Comparison of ENCODE assay signal across 8 mouse cellular contexts in genomic region chr2:152415287-152415686, GRCm38 (mm10). TPM values are rescaled to one million over a fixed set of nuclear protein-coding genes. Genes with fewer than 3 reads are reported as not detected.
A peak's percentile ranks its signal among the peaks of the same experiment; 100 is the strongest.
DNase-seq lines count a peak whose midpoint lies in the region; ATAC-seq and TF ChIP-seq lines count a peak whose summit lies in the region.

6820408C15Rik (plus strand) TSS chr2:152415587.

- H3K4me3 ChIP-seq in layer of hippocampus, adult 2 months = peak within 1 kb of the TSS; percentile 95
- H3K4me3 ChIP-seq in embryonic facial prominence, embryonic 13.5 days = peak within 1 kb of the TSS; percentile 90
- peak within 1 kb of the TSS; percentile 91 for H3K4me3 ChIP-seq in hindbrain, postnatal 0 days (ENCODE audit: low read length)
- H3K4me3 ChIP-seq in midbrain, postnatal 0 days (ENCODE audit: low read depth, low read length) = peak within 1 kb of the TSS; percentile 69

- no peaks in the 10 kb centered on the region; the same call in none of the 2 replicates for H3K9me3 ChIP-seq in embryonic facial prominence, embryonic 13.5 days
- no peaks in the 10 kb centered on the region for H3K9me3 ChIP-seq in hindbrain, postnatal 0 days (ENCODE audit: low read length)
- no peaks in the 10 kb centered on the region for H3K9me3 ChIP-seq in midbrain, postnatal 0 days (ENCODE audit: low read length)

- H3K4me2 ChIP-seq in embryonic facial prominence, embryonic 13.5 days = peak within 1 kb of the TSS; percentile 95
- peak within 1 kb of the TSS; percentile 73 for H3K4me2 ChIP-seq in hindbrain, postnatal 0 days (ENCODE audit: low read depth, low read length)
- peak within 1 kb of the TSS; percentile 78 for H3K4me2 ChIP-seq in midbrain, postnatal 0 days (ENCODE audit: low read depth, low read length, poor library complexity, severe bottlenecking)

- no peak for ATAC-seq in embryonic facial prominence, embryonic 13.5 days (ENCODE audit: insufficient number of reproducible peaks, insufficient read depth, low FRiP score, low TSS enrichment, low read depth)
- ATAC-seq in hindbrain, postnatal 0 days = no peak
- no peak for ATAC-seq in midbrain, postnatal 0 days (ENCODE audit: low FRiP score)
- no peak for ATAC-seq in frontal cortex, adult (ENCODE audit: low TSS enrichment)
- no peak for ATAC-seq in monocyte, adult 5-6 weeks (replicated peaks; ENCODE audit: insufficient number of reproducible peaks, low FRiP score, low TSS enrichment, poor library complexity, severe bottlenecking)

- H3K27ac ChIP-seq in layer of hippocampus, adult 2 months = peak within 1 kb of the TSS; percentile 99
- peak within 1 kb of the TSS; percentile 97 for H3K27ac ChIP-seq in embryonic facial prominence, embryonic 13.5 days
- H3K27ac ChIP-seq in hindbrain, postnatal 0 days = peak within 1 kb of the TSS; percentile 98
- peak within 1 kb of the TSS; percentile 96 for H3K27ac ChIP-seq in midbrain, postnatal 0 days (ENCODE audit: low read depth, low read length)

- no peak for DNase-seq in layer of hippocampus, adult 2 months (ENCODE audit: low spot score in 2 of 2)
- no peak for DNase-seq in layer of hippocampus, adult 11-12 months (ENCODE audit: low spot score)
- DNase-seq in hindbrain, postnatal 0 days (ENCODE audit: low spot score) = no peak
- no peak for DNase-seq in midbrain, postnatal 0 days (ENCODE audit: low spot score)
- DNase-seq in natural killer cell, adult 2 months (ENCODE audit: low spot score in 2 of 2) = no peak

- no peak for TF ChIP-seq CTCF in layer of hippocampus, adult 2 months (conservative IDR thresholded peaks at IDR 0.05)
- TF ChIP-seq CTCF in hindbrain, postnatal 0 days (IDR thresholded peaks at IDR 0.05; ENCODE audit: low read depth) = no peak
- no peak for TF ChIP-seq CTCF in midbrain, postnatal 0 days (IDR thresholded peaks at IDR 0.05)

- peak within 1 kb of the TSS; percentile 99 for H3K9ac ChIP-seq in embryonic facial prominence, embryonic 13.5 days
- H3K9ac ChIP-seq in hindbrain, postnatal 0 days (replicated peaks; ENCODE audit: low read length) = peak within 1 kb of the TSS; percentile 97
- H3K9ac ChIP-seq in midbrain, postnatal 0 days (replicated peaks; ENCODE audit: low read length, poor library complexity, severe bottlenecking) = peak within 1 kb of the TSS; percentile 90

- 23% methylated on average over 4 of the region's 4 CpGs for WGBS in embryonic facial prominence, embryonic 13.5 days
- 24% methylated on average over 4 of the region's 4 CpGs for WGBS in hindbrain, postnatal 0 days
- WGBS in midbrain, postnatal 0 days = 30% methylated on average over 4 of the region's 4 CpGs

- peaks cover 29% of the 10 kb centered on the region for H3K4me1 ChIP-seq in embryonic facial prominence, embryonic 13.5 days
- H3K4me1 ChIP-seq in hindbrain, postnatal 0 days (ENCODE audit: insufficient read depth, low read length) = peaks cover 17% of the 10 kb centered on the region
- peaks cover 11% of the 10 kb centered on the region; the same call in 1 of the 2 replicates for H3K4me1 ChIP-seq in midbrain, postnatal 0 days (ENCODE audit: insufficient read depth, low read length)

- no peaks in the 10 kb centered on the region for H3K27me3 ChIP-seq in embryonic facial prominence, embryonic 13.5 days
- no peaks in the 10 kb centered on the region for H3K27me3 ChIP-seq in hindbrain, postnatal 0 days (ENCODE audit: insufficient read depth, low read length)
- H3K27me3 ChIP-seq in midbrain, postnatal 0 days (ENCODE audit: insufficient read depth, low read length) = no peaks in the 10 kb centered on the region

- H3K36me3 ChIP-seq in embryonic facial prominence, embryonic 13.5 days = no peaks in the 10 kb centered on the region
- no peaks in the 10 kb centered on the region for H3K36me3 ChIP-seq in hindbrain, postnatal 0 days (ENCODE audit: insufficient read depth, low read length)
- no peaks in the 10 kb centered on the region for H3K36me3 ChIP-seq in midbrain, postnatal 0 days (ENCODE audit: insufficient read depth, low read length)

RNA-seq across cellular contexts. Expression of gene 6820408C15Rik, which starts in this region (rescaled TPM):
- 1 to 10 TPM; 2.4 to 3.2 TPM for total RNA-seq in layer of hippocampus, adult 2 months (2021)
- 0.25 and 0.44 TPM in 2 replicates for polyA plus RNA-seq in embryonic facial prominence, embryonic 13.5 days (2015; fragmentation: Nextera tagmentation; extraction: Ambion mirVana)
- 2.3 and 3.9 TPM in 2 replicates for total RNA-seq in hindbrain, postnatal 0 days (2014; rRNA removed)
- 3.6 and 4.0 TPM in 2 replicates for polyA plus RNA-seq in hindbrain, postnatal 0 days (2015; fragmentation: Nextera tagmentation; extraction: Ambion mirVana)
- 0.94 and 1.8 TPM in 2 replicates for total RNA-seq in midbrain, postnatal 0 days (2014; rRNA removed)
- polyA plus RNA-seq in midbrain, postnatal 0 days (2015; fragmentation: Nextera tagmentation; extraction: Ambion mirVana) = 3.3 and 4.9 TPM in 2 replicates
- not detected in 3 replicates for total RNA-seq in monocyte, adult 5-6 weeks (2017)
